Mouse (Mus musculus) heart, embryonic 13.5 days (tissue): ENCODE results near the gene Pir. TPM values are rescaled to one million over a fixed set of nuclear protein-coding genes. Genes with fewer than 3 reads are reported as not detected.

Experiments used
- ATAC-seq: fragments of 200-750 bp; cut with Nextera tagmentation; 2 replicates; pipeline ENCODE4 v1.8.0; 2017; ENCODE audit warnings: moderate TSS enrichment; ENCODE audit not compliant: insufficient number of reproducible peaks, low FRiP score, low TSS enrichment; ENCODE audit errors: extremely low read depth
- H3K27ac ChIP-seq: fragments of 300-500 bp; sonication (generic); replicated peaks from 2 replicates; pipeline ENCODE4 v1.5.1; 2015; ENCODE audit warnings: moderate library complexity, mild to moderate bottlenecking, inconsistent platforms
- H3K27me3 ChIP-seq: fragments of 300-500 bp; sonication (generic); replicated peaks from 2 replicates; pipeline ENCODE4 v1.6.1; 2015; ENCODE audit warnings: mild to moderate bottlenecking, inconsistent platforms
- H3K36me3 ChIP-seq: fragments of 300-500 bp; sonication (generic); 2 replicates; pipeline ENCODE4 v1.6.1; 2015; ENCODE audit warnings: mild to moderate bottlenecking, inconsistent platforms
- H3K4me1 ChIP-seq: fragments of 300-500 bp; sonication (generic); 2 replicates; pipeline ENCODE4 v1.6.1; 2015; ENCODE audit warnings: inconsistent platforms
- H3K4me2 ChIP-seq: fragments of 300-500 bp; sonication (generic); 2 replicates; pipeline ENCODE4 v1.6.1; 2015; ENCODE audit warnings: inconsistent platforms, mild to moderate bottlenecking, moderate library complexity
- H3K4me3 ChIP-seq: fragments of 300-500 bp; sonication (generic); 2 replicates; pipeline ENCODE4 v1.5.1; 2015; ENCODE audit warnings: moderate library complexity, mild to moderate bottlenecking, inconsistent platforms
- H3K9ac ChIP-seq: fragments of 300-500 bp; sonication (generic); 2 replicates; pipeline ENCODE4 v1.6.1; 2015; ENCODE audit warnings: inconsistent platforms, mild to moderate bottlenecking, moderate library complexity
- H3K9me3 ChIP-seq: fragments of 300-500 bp; sonication (generic); 2 replicates; pipeline ENCODE4 v1.6.1; 2016; ENCODE audit warnings: inconsistent platforms
- WGBS: fragments of 180-500 bp; shearing (Covaris S2); methylation state at CpG from one replicate; pipeline ENCODE4 v1.1.7; 2015; ENCODE audit warnings: mixed read lengths; 5-methylcytosine and 5-hydroxymethylcytosine counted together
- polyA plus RNA-seq: library from polyadenylated mRNA; unstranded; fragments of >200 nt; fragmentation: Nextera tagmentation; extraction: Ambion mirVana; gene quantifications from 2 replicates; pipeline ENCODE4 v1.2.1, GENCODE M21; 2015

Gene Pir
- polyA plus RNA-seq, 1 experiment from 2014 or later = 8.1 TPM

DNA sequence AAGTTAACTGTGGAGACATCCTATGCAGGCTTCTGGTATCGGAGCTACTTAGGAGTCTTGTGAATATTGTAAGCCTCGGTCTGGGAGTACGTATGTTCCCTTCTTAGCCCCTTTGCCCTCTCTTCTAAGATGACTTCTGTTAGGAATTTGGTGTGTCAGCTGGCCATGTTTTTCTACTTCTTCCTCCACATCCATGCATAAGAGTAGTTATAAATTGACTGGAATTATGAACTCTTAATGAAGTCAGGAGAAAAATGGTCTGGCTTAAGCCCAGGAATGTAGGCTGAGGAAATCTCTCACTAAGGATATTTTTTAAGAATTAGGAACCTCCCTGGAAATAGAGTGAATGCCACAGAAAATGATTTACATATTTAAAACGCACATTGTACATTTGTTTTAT lies 69.4 kb downstream of the Pir start:
- no peak overlapping the region for H3K9ac ChIP-seq

DNA sequence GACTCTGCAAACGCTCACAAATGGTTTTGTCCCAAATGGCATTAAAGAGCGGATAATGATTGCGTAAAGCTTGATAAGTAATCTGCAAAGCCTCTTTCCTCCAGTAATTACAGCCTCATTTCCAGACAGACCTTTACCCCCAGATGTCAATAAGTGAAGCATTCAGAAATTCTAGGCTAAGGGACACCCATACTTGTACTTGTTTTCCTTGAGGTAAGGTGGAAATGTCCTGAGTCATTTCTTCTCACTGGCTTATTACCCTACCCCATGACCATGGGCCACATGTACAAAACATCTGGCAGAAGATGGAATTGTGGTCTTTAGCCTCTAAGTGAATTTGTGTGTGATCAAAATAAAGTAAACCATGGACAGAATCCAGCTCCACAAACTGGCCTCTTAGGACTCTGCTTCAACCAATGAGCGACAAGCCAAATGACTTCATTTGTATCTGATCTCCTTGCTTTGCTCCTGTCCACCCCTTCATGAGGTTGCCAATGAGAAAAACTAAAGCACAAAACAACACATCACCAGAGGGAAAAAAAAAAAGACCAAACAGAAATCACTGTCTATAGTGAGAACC lies 76.3 kb downstream of the Pir start:
- Histone ChIP-seq H3K9ac (no peak overlapping the region), H3K4me2 (no peak overlapping the region), H3K27me3 (no peaks in the 10 kb centered on the region), H3K4me1 (no peaks in the 10 kb centered on the region), H3K9me3 (no peaks in the 10 kb centered on the region), H3K27ac (no peak overlapping the region), H3K4me3 (no peak overlapping the region), H3K36me3 (no peaks in the 10 kb centered on the region)
- WGBS = 77% methylated on average over 4 of the region's 4 CpGs
- ATAC-seq = no peak

More for the DNA sequence above, 69.4 kb downstream of the Pir start:
- Histone ChIP-seq H3K27ac (no peak overlapping the region), H3K4me3 (no peak overlapping the region), H3K27me3 (no peaks in the 10 kb centered on the region), H3K36me3 (no peaks in the 10 kb centered on the region), H3K4me2 (no peak overlapping the region), H3K9me3 (no peaks in the 10 kb centered on the region), H3K4me1 (no peaks in the 10 kb centered on the region)
- WGBS = 77% methylated on average over 4 of the region's 4 CpGs
- ATAC-seq = no peak

DNA sequence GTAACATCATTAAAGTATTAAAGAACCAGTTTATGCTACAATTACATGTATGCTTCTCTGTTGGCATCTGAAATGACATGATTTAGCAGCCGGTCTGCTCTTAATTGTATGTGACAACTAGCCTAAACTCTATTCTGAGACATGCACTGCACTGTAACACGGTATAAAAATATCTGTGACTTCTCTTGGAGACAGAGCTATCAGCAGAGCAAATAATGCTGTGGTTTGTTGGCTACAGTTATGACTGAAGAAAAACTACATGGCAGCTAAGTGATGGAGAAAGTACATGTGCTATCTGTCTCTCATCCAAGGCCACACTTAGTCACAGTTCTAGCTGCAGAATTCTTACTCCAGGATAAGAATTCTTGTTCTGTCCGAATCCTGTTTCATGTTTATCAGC lies 79.8 kb downstream of the Pir start:
- H3K27ac ChIP-seq = peak overlapping the region; percentile 66; the same call in 1 of the 2 replicates
- WGBS = 47% methylated on average over 3 of the region's 3 CpGs

DNA sequence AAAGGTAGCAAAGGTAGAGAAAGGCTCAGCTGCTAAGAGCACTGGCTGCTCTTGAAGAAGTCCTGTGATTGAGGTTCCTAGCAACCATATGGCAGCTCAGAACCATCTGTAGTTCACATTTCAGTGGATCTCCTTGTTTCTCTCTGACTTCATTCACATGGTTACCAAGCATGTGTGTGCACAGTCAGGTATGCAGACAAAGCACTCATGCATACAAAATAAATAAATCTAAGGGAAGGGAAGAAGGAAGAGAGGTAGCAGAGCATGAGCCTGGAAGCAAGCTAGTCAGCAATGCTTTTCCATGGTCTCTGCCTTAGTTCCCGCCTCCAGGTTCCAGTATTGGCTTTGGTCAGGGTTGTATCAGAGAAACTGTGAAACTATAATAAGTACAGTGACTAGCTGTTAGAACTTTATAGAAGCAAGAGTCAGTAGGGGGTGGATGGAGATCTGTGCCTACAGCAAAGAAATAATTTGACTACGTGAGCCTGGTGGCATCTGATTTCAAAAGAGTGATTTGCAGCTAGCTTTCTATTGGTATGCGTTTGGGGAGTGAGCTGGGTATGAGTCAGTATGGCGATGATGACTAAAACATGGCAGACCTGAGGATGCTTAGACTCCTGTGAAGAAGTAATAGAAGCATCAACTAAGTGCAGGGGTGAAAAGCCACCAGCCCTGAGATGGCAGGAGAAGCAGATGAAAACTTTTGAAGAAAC lies 96.1 kb downstream of the Pir start:
- no peaks in the 10 kb centered on the region for H3K27me3 ChIP-seq

More for the DNA sequence above, 79.8 kb downstream of the Pir start:
- Histone ChIP-seq H3K36me3 (no peaks in the 10 kb centered on the region), H3K4me3 (no peak overlapping the region), H3K27me3 (no peaks in the 10 kb centered on the region), H3K4me1 (no peaks in the 10 kb centered on the region), H3K9me3 (no peaks in the 10 kb centered on the region), H3K4me2 (no peak overlapping the region), H3K9ac (no peak overlapping the region)
- no peak for ATAC-seq

DNA sequence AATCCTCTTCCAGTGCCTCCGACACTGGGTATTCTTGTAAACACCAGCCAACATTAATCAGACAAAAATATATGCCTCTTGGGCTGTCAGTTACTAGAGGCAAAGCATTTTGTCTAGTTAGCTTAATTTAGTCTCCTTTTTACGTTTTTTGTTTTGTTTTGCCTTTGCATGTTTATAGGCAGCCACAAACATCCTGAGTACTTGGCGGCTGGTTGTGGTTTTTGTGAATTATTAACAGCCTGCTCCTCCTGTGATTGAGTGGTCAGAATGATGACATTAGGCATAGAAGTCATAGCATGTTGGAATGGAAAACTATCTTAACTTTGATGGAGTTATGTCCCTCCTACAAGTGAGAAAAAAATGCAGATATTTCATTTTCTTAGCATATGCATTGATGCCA lies 101.4 kb downstream of the Pir start:
- H3K27ac ChIP-seq = no peak overlapping the region
- H3K9me3 ChIP-seq = no peaks in the 10 kb centered on the region
- H3K9ac ChIP-seq = no peak overlapping the region
- no peaks in the 10 kb centered on the region for H3K27me3 ChIP-seq
- no peak for ATAC-seq
- H3K4me3 ChIP-seq = no peak overlapping the region
- H3K4me1 ChIP-seq = no peaks in the 10 kb centered on the region
- no peaks in the 10 kb centered on the region for H3K36me3 ChIP-seq
- H3K4me2 ChIP-seq = no peak overlapping the region
- 74% methylated on average over 3 of the region's 3 CpGs for WGBS

More for the DNA sequence above, 96.1 kb downstream of the Pir start:
- Histone ChIP-seq H3K4me1 (no peaks in the 10 kb centered on the region), H3K4me3 (no peak overlapping the region), H3K36me3 (no peaks in the 10 kb centered on the region), H3K27ac (no peak overlapping the region), H3K9ac (no peak overlapping the region), H3K4me2 (no peak overlapping the region), H3K9me3 (no peaks in the 10 kb centered on the region)
- 82% methylated on average over 4 of the region's 4 CpGs for WGBS
- ATAC-seq = no peak

DNA sequence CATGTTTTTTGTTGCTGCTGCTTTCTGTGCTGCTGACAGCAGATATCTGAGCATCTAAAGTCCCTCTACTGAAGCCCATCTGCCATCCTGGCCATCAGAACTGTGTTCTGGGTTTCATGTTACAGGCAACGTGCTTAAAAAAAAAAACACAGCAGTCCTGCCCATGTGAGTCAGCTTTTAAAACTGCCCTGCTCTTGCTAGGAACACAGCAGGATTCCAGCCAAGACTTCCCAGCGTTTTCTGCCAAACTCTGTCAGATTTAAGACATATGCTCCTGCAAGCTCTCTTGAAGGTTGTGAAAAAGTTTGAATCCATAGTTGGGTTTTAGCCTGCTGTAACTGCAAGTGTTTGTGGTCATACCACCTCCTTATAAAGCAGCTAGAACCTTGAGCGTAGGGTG lies 103.9 kb downstream of the Pir start, which contains the start of gene Vegfd:
Gene Vegfd, plus strand, starts transcription at position 298 of the 400 bp plus-strand sequence.
- Histone ChIP-seq H3K9me3 (no peaks in the 10 kb centered on the region), H3K4me1 (no peaks in the 10 kb centered on the region), H3K27ac (peak within 1 kb of the TSS; percentile 56), H3K4me3 (peak within 1 kb of the TSS; percentile 8; the same call in 1 of the 2 replicates), H3K27me3 (no peaks in the 10 kb centered on the region), H3K9ac (no peak within 1 kb of the TSS), H3K36me3 (no peaks in the 10 kb centered on the region), H3K4me2 (peak within 1 kb of the TSS; percentile 22)
- WGBS = 16% methylated on average over 3 of the region's 3 CpGs
- no peak for ATAC-seq

DNA sequence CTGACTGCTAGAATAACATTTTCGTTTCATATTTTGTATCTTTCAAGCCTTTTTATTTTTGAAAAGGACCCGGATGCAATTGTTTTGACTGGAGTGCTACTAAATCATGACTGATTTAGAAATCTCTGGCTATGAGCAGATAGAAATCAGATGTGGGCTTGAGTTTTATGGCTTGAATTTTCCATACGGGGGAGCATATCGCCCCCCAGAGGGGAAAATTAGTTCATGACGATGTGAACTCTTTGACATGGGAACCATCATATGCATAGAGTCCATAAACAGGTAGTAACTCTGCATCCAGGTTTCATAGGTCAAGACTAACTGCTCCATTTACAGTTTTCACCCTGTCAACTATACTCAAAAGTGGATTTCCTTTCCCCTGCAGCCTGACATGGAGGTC lies 105.4 kb downstream of the Pir start:
- Histone ChIP-seq H3K4me1 (no peaks in the 10 kb centered on the region), H3K36me3 (no peaks in the 10 kb centered on the region), H3K27me3 (no peaks in the 10 kb centered on the region), H3K4me2 (no peak overlapping the region), H3K9ac (no peak overlapping the region), H3K4me3 (no peak overlapping the region), H3K27ac (no peak overlapping the region), H3K9me3 (no peaks in the 10 kb centered on the region)
- ATAC-seq = no peak
- WGBS = 45% methylated on average over 5 of the region's 5 CpGs

DNA sequence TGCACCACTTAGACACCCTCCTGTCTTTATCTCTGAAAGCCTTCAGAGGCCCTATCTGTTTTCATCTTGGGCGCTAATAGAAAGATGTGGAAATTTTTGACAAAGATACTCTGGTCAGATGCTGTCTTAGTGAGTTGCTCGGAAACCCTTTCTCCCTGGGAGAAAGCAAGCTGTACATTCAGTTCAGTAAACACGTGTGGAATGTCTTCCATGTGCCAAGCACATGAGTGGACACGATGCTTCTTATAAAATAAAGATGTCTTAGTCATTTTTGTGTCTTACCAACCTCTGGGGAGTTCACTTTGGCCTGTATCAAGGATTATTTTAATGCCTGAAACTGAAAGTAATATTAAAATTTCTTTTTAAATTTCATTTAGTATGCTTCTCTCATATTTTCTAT lies 110.5 kb downstream of the Pir start:
- Histone ChIP-seq H3K4me1 (no peaks in the 10 kb centered on the region), H3K4me3 (no peak overlapping the region), H3K36me3 (no peaks in the 10 kb centered on the region), H3K9me3 (no peaks in the 10 kb centered on the region), H3K9ac (no peak overlapping the region), H3K4me2 (no peak overlapping the region), H3K27me3 (no peaks in the 10 kb centered on the region), H3K27ac (no peak overlapping the region)
- WGBS = 68% methylated on average over 4 of the region's 4 CpGs
- ATAC-seq = no peak

DNA sequence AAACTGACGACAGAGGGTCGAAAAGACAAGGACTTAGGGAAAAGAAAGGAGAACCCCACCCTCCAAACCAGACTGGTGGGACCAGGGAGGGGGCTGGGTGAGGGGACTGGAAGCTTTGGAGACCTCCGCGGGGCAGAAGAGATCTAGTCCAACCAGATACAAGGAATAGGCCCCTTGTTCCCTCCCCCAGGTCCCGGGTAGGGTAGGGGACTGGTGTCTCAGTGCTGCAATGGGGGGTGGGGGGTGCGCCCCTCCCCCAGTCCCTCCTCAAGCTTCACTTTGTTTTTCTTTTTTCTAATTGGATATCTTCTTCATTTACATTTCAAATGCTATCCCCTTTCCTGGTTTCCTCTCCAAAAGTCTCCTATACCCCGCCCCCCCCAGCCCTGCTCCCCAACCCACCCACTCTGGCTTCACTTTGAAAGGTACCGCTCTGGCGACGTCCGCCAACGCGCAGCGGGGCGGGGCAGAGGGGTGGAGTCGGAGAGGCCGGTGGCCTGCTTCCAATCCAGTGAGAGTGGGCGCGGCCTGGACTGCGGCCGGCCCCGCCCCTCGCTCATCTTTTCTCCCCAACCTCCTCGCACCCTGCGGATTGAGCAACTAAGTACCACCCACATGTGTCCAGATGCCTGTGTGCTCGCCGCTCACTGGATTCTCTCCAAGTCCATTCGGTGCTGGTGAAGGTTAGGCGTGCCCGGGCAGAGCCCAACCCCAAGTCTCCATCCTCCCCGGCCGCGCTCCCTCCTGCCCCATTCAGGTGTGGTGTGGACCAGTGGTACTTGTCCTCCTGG lies 112.6 kb downstream of the Pir start:
- WGBS = 14% methylated on average over 25 of the region's 33 CpGs
- H3K9me3 ChIP-seq = no peaks in the 10 kb centered on the region
- no peak overlapping the region for H3K27ac ChIP-seq
- H3K36me3 ChIP-seq = no peaks in the 10 kb centered on the region
- H3K4me3 ChIP-seq = peak overlapping the region; percentile 49
- peak overlapping the region; percentile 64; the same call in 1 of the 2 replicates for H3K9ac ChIP-seq
- ATAC-seq = peak; percentile 89
- no peaks in the 10 kb centered on the region for H3K4me1 ChIP-seq
- H3K27me3 ChIP-seq = no peaks in the 10 kb centered on the region
- peak overlapping the region; percentile 77 for H3K4me2 ChIP-seq

DNA sequence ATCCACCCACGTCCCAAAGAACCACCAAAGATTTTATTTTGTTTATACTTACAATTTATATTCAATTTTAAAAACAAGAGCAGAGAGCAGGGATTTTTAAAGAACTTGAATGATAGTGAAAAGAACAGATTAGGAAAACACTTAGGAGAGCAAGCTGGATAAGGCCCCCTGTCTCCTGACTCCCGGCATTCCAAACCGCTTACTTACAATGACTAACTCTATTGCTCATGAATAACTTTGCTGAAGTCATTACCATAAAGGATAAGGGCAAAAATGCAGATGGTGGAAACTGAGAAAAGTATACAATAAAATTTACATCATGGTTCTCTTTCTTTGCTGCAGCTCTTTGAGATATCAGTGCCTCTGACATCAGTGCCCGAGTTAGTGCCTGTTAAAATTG lies 124.9 kb downstream of the Pir start:
- Histone ChIP-seq H3K4me3 (no peak overlapping the region), H3K4me1 (no peaks in the 10 kb centered on the region), H3K27me3 (no peaks in the 10 kb centered on the region), H3K4me2 (no peak overlapping the region), H3K9me3 (no peaks in the 10 kb centered on the region), H3K27ac (no peak overlapping the region), H3K36me3 (no peaks in the 10 kb centered on the region), H3K9ac (no peak overlapping the region)
- ATAC-seq = no peak
- 59% methylated on average over 4 of the region's 4 CpGs for WGBS

DNA sequence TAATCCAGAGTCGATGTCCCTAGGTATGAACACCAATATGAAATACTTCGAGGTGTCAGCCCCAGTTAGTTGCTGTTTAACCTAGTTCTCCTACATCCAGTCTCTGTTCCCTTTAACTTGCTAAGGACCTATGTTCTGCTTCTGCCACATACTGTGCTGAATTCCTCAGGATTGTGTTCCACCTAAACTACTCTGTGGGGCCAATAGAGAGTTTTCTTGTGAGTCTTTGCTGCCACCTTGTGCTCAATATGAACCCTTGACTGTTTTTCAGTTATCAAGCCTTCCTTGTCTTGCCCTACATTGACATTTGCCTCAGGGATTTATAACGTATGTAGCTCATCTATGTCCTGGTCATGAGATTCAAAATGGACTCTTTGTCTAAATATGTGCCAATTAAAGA lies 129.3 kb downstream of the Pir start:
- Histone ChIP-seq H3K36me3 (no peaks in the 10 kb centered on the region), H3K4me3 (no peak overlapping the region), H3K27me3 (no peaks in the 10 kb centered on the region), H3K27ac (no peak overlapping the region), H3K4me1 (no peaks in the 10 kb centered on the region), H3K9me3 (no peaks in the 10 kb centered on the region), H3K4me2 (no peak overlapping the region), H3K9ac (no peak overlapping the region)
- ATAC-seq = no peak
- WGBS = 53% methylated on average over 3 of the region's 3 CpGs
